Mouse (Mus musculus): ENCODE data around the gene Ust. TPM values are rescaled to one million over a fixed set of nuclear protein-coding genes. Genes with fewer than 3 reads are reported as not detected.

The Ust gene
- total RNA-seq, 2 experiments from 2014 or later = 30.3 to 32.6 TPM

DNA sequence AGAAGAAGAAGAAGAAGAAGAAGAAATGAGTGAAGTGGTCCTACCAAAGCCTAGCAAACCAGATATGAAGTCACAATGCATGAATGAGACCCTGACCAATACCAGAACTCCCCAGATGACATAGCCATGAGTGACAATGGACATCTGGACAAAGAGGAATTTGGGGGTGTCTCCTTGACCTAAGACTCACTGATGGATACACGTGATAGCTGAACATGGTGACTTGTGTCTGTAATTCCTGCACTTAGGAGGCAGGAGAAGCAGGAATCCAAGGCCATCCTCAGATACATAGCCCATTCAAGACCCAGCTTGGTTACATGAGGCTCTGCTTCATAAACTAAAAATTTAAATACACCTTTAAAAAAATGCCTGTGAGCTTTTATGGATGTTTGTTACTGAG lies 63.9 kb downstream of the Ust start:
- intact Hi-C loops (cut with DNase I) = no loop called here
- no peak for DNase-seq (ENCODE audit: extremely low spot score in 1 of 2, low spot score in 2 of 2)

- no peak for DNase-seq (ENCODE audit: extremely low spot score in 1 of 2, low spot score in 2 of 2)
Measured at GRCm38 (mm10) chr10:8447681-8448080, 70.9 kb downstream of the Ust start.

DNA sequence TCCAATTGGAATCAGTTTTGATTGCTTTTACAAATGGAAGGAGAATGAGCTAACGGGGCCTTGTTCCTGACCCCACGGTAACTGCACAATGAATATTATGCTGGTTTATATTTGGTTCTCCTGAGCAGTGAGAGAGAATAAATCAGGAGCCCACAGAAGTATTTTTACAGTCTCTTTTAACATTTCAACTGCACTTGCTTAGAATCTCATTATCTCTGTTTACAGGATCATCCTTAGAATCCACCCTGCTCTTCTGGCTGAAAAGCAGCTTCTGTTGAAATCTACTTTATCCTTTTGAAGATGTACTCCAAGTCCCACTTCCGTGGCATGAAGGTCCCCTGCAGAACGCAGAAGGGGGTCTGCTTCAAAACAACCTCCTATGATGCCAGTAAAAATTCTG lies 71.7 kb downstream of the Ust start:
- DNase-seq (ENCODE audit: extremely low spot score in 1 of 2, low spot score in 2 of 2) = no peak
- intact Hi-C loops (cut with DNase I) = no loop called here

More at GRCm38 (mm10) chr10:8447681-8448080, 70.9 kb downstream of the Ust start:
- intact Hi-C loops (cut with DNase I) = no loop called here

- intact Hi-C loops (cut with DNase I) = no loop called here
- DNase-seq (ENCODE audit: extremely low spot score in 1 of 2, low spot score in 2 of 2) = no peak
Measured at GRCm38 (mm10) chr10:8444052-8444451, 74.6 kb downstream of the Ust start.

- DNase-seq (ENCODE audit: extremely low spot score in 1 of 2, low spot score in 2 of 2) = no peak
Measured at GRCm38 (mm10) chr10:8431857-8432256, 86.8 kb downstream of the Ust start.

GRCm38 (mm10) chr10:8428787-8429778 lies 89.5 kb downstream of the Ust start:
- intact Hi-C loops (cut with DNase I) = no loop called here
- DNase-seq (ENCODE audit: extremely low spot score in 1 of 2, low spot score in 2 of 2) = peak; percentile 28 to 33

More at GRCm38 (mm10) chr10:8431857-8432256, 86.8 kb downstream of the Ust start:
- intact Hi-C loops (cut with DNase I) = no loop called here

- DNase-seq (ENCODE audit: extremely low spot score in 1 of 2, low spot score in 2 of 2) = no peak
- intact Hi-C loops (cut with DNase I) = no loop called here
Measured at GRCm38 (mm10) chr10:8427671-8428364, 90.8 kb downstream of the Ust start.

DNA sequence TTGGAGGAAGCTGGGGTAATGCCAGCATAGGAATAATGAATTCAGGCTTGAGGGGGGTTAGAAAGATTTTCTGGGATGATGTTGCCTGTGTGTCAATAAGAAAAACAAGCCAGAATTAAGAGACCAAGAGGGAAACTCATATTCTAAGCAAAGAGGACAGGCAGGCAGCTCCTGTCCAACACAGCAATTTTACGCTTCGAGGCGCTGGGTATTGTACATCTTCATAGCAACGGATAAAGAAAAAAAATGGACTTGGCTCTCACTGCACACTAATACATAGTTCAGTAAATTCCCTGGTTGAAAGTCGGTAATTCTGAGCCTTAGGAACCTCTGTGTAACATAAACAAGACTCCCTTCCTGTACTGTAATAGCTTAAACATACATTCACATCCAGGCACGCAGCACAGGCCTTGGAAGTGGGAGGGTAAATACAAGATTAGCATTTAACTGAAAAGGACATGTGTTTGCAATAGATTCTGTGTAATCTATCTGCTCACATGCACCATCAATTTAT lies 99.1 kb downstream of the Ust start:
- DNase-seq (ENCODE audit: extremely low spot score in 1 of 2, low spot score in 2 of 2) = no peak
- intact Hi-C loops (cut with DNase I) = no loop called here

- DNase-seq (ENCODE audit: extremely low spot score in 1 of 2, low spot score in 2 of 2) = no peak
- intact Hi-C loops (cut with DNase I) = no loop called here
Measured at GRCm38 (mm10) chr10:8415474-8415873, 103.2 kb downstream of the Ust start.

DNA sequence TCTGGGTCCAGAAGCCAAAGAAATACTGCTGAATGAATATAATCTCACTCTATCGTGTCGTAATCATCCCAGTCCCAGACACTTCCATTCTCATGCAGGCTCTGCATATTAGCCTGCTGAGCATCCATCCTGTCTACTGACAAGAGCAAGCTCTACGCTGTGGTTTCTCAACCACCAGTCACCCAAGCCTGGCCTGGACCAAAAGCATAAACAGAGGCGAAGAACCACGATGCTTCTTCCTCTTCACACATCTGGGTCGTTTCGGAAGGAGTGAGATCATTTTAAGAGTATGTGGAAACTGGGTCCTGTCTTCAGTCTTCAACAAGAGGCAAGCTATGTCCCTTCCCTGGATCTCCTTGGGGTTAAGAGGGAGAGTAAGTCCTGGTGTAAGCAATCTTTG lies 103.6 kb downstream of the Ust start:
- DNase-seq (ENCODE audit: extremely low spot score in 1 of 2, low spot score in 2 of 2) = no peak
- intact Hi-C loops (cut with DNase I) = no loop called here

DNA sequence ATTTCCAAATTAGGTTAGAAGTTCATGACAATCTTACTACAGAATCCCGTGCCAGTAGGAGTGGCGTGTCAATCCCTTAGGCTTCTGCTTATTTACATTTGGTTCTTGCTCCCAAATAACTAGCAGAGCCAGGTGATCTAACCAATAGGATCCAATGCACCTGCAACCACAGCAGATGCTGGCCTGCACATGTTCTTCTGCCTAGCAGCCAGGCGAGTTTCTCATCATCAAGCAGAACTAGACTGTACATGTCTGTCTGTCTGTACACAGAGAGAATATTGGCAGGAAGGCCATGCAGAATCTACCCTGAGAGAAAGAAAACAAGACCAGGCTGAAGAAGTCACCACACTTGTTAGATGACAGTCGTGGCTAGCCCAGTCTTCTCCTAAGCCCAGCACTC lies 113.5 kb downstream of the Ust start:
- intact Hi-C loops (cut with DNase I) = no loop called here
- DNase-seq (ENCODE audit: extremely low spot score in 1 of 2, low spot score in 2 of 2) = no peak

- no peak for DNase-seq (ENCODE audit: extremely low spot score in 1 of 2, low spot score in 2 of 2)
Measured at GRCm38 (mm10) chr10:8392226-8392625, 126.4 kb downstream of the Ust start.

DNA sequence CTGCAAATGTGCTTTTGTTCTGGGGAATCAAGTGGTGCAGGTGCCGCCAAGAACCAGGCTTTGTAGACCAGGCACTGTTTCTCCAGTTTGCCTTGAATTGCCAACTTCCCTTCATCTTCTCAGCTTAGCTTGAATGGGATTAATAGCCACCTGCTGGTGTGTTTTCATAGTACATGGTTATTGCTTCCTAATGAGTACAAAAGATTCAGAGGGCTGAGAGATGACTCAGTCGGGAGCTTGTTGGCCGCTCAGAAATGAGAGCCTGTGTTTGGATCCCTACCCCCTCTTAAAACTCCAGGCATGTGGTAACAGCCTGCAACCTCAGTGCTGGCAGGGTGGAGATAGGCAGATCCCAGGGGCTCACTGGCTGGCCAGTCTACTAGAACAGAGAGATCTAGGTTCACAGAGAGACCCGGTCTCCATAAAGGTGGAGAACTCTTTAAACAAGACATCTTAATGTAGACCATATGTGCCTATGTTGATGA lies 127.3 kb downstream of the Ust start:
- peak in 1 of 2 experiments; percentile 62 for DNase-seq (ENCODE audit: extremely low spot score in 1 of 2, low spot score in 2 of 2)
- intact Hi-C loops (cut with DNase I) = no loop called here

More at GRCm38 (mm10) chr10:8392226-8392625, 126.4 kb downstream of the Ust start:
- intact Hi-C loops (cut with DNase I) = no loop called here

GRCm38 (mm10) chr10:8388239-8388638 lies 130.4 kb downstream of the Ust start:
- DNase-seq (ENCODE audit: extremely low spot score in 1 of 2, low spot score in 2 of 2) = no peak

DNA sequence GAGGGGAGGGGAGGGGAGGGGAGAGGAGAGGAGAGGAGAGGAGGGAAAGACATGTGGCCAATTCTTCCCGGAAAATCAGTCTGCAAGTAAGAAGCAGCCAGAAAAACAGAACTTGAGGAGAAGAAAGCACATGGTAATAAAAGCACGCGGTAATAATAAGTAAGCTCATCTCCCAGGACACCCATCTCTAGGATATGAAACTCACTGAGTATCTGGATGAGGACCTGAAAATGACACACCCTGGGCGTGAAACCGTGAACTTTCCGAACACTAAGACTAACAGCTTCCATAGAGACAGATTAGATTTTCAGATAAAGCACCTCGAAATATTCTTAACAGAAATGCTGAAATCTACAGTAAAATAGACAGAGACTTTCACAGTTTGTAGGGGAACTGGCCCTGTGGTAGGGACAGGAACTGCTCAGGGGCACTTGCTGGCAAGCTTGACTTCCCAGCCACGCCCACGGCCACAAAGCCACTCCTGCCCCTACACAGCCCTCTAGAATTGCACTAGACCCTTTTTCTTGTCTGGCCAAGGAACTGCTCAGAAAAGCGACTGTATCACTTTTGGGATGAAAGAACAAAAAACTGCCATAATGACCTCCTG lies 148.6 kb downstream of the Ust start:
- intact Hi-C loops (cut with DNase I) = no loop called here

More at GRCm38 (mm10) chr10:8388239-8388638, 130.4 kb downstream of the Ust start:
- intact Hi-C loops (cut with DNase I) = no loop called here

DNA sequence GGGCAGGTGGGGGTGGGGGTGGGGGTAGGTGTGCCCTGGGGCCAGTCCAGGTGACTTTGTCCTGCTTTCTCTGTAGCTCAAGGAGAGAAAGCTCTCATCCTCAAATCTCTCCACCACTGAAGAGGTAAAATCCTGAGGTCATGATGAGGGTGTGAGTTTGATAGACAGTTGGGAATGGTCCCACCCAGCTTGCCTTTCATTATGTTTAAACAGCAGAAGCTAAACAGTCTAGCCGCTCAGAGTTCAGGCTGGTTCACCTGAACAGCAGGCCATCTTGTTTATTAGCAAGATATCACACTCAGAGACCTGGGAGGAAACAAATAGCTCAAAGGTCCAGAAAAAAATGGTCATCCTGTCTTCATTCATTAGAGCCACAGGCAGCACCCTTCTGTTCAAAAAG lies 152.8 kb downstream of the Ust start:
- no peak for DNase-seq (ENCODE audit: extremely low spot score in 1 of 2, low spot score in 2 of 2)
- intact Hi-C loops (cut with DNase I) = no loop called here

More for the DNA sequence above, 148.6 kb downstream of the Ust start:
- DNase-seq (ENCODE audit: extremely low spot score in 1 of 2, low spot score in 2 of 2) = no peak

- no peak for DNase-seq (ENCODE audit: extremely low spot score in 1 of 2, low spot score in 2 of 2)
- intact Hi-C loops (cut with DNase I) = no loop called here
Measured at GRCm38 (mm10) chr10:8364182-8364581, 154.4 kb downstream of the Ust start.

- intact Hi-C loops (cut with DNase I) = no loop called here
- DNase-seq (ENCODE audit: extremely low spot score in 1 of 2, low spot score in 2 of 2) = no peak
Measured at GRCm38 (mm10) chr10:8363281-8363680, 155.3 kb downstream of the Ust start.
